ENCODE assay signal across 21 mouse cellular contexts in the genomic region with DNA sequence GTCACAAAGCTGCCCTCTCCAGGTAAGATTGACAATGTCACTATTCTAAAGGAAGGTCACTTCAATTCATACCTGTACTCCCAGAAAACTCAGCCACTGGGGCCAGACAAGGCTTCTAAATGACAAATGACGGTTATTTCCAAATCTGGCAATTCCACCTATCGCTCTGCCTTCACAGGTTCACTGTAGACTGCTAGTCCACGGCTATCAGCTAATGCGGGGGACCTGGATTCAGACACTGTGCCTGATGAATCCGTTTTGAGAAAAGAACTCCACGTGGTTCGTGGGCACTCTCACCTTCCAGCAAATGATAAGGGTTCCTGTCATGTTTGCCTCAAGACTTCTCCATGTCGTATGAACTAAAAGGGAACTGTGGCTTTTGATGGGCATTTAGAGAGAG. TPM values are rescaled to one million over a fixed set of nuclear protein-coding genes. Genes with fewer than 3 reads are reported as not detected.
DNase-seq lines count a peak whose midpoint lies in the region; ATAC-seq and TF ChIP-seq lines count a peak whose summit lies in the region.
"Had no signal": no experiment of that assay in that cellular context is flagged by ENCODE, and none has a peak within 500 bp of the region (broad histone marks: within the 10 kb centered on the region; RNA-seq: fewer than 3 reads in every experiment).

No protein-coding gene starts in this region.

- no peak for TF ChIP-seq CTCF in layer of hippocampus, adult 2 months (conservative IDR thresholded peaks at IDR 0.05)
- TF ChIP-seq CTCF in testis, adult 2 months (IDR thresholded peaks at IDR 0.05; ENCODE audit: control insufficient read depth, insufficient read depth, insufficient replicate concordance, low read depth, low read length): no peak
- TF ChIP-seq CTCF in stomach, postnatal 0 days (IDR thresholded peaks at IDR 0.05; ENCODE audit: low read depth): 0 out of 2 replicates have a peak, but pooled peaks have one; percentile 20

- no peaks in the 10 kb centered on the region for H3K36me3 ChIP-seq in testis, adult 2 months (ENCODE audit: control insufficient read depth, insufficient read depth, low read length)
- H3K36me3 ChIP-seq in stomach, postnatal 0 days (ENCODE audit: control insufficient read depth, insufficient read depth, low read length): no peaks in the 10 kb centered on the region
- H3K36me3 ChIP-seq: embryonic facial prominence, embryonic 12.5 days; embryonic facial prominence, embryonic 15.5 days; hindbrain, embryonic 15.5 days had no signal

- H3K4me1 ChIP-seq in testis, adult 2 months (ENCODE audit: control insufficient read depth, insufficient read depth, low read length): peaks cover 17% of the 10 kb centered on the region
- no peaks in the 10 kb centered on the region for H3K4me1 ChIP-seq in stomach, postnatal 0 days (replicated peaks; ENCODE audit: control insufficient read depth, insufficient read depth)

- no peaks in the 10 kb centered on the region for H3K9me3 ChIP-seq in stomach, postnatal 0 days (ENCODE audit: control insufficient read depth, low read length)
- H3K9me3 ChIP-seq: embryonic facial prominence, embryonic 12.5 days; embryonic facial prominence, embryonic 15.5 days; hindbrain, embryonic 12.5 days; hindbrain, embryonic 15.5 days had no signal

- no peak overlapping the region for H3K9ac ChIP-seq in stomach, postnatal 0 days (ENCODE audit: low read length)
- H3K9ac ChIP-seq: embryonic facial prominence, embryonic 12.5 days; embryonic facial prominence, embryonic 15.5 days; forebrain, postnatal 0 days; hindbrain, embryonic 12.5 days; hindbrain, embryonic 15.5 days had no signal

- no peak overlapping the region for H3K4me2 ChIP-seq in stomach, postnatal 0 days (replicated peaks; ENCODE audit: low read depth)
- H3K4me2 ChIP-seq: embryonic facial prominence, embryonic 12.5 days; embryonic facial prominence, embryonic 15.5 days; heart, embryonic 11.5 days; hindbrain, embryonic 12.5 days; hindbrain, embryonic 15.5 days had no signal

- no peak overlapping the region; the same call in 1 of the 2 replicates for H3K4me3 ChIP-seq in layer of hippocampus, adult 2 months
- peak overlapping the region; percentile 31 for H3K4me3 ChIP-seq in testis, adult 2 months (ENCODE audit: control insufficient read depth, low read depth, low read length)
- H3K4me3 ChIP-seq in stomach, postnatal 0 days (ENCODE audit: low read depth, low read length): no peak overlapping the region
- H3K4me3 ChIP-seq: embryonic facial prominence, embryonic 12.5 days; embryonic facial prominence, embryonic 15.5 days; gastrocnemius, adult 2 months; hindbrain, embryonic 12.5 days; hindbrain, embryonic 15.5 days had no signal

- 81% methylated on average over 8 of the region's 8 CpGs for WGBS in stomach, postnatal 0 days

- peak overlapping the region; percentile 65 for H3K27ac ChIP-seq in layer of hippocampus, adult 2 months
- no peak overlapping the region for H3K27ac ChIP-seq in testis, adult 2 months (ENCODE audit: control insufficient read depth, insufficient read depth, low read depth, low read length)
- no peak overlapping the region for H3K27ac ChIP-seq in stomach, postnatal 0 days (replicated peaks)
- H3K27ac ChIP-seq: embryonic facial prominence, embryonic 12.5 days; embryonic facial prominence, embryonic 15.5 days; gastrocnemius, adult 2 months; hindbrain, embryonic 12.5 days; hindbrain, embryonic 15.5 days had no signal

- no peak for DNase-seq in layer of hippocampus, adult 2 months (ENCODE audit: low spot score in 2 of 2)
- DNase-seq in layer of hippocampus, adult 9-11 months: no peak
- DNase-seq in testis, postnatal 10 days (ENCODE audit: low spot score): no peak
- DNase-seq in stomach, postnatal 0 days (ENCODE audit: low spot score): no peak
- no peak for DNase-seq in spleen, adult 18-20 months
- DNase-seq: adrenal gland, adult 2 months; adrenal gland, postnatal 14 days; cerebellum, adult 11 months; cerebellum, adult 8-10 months; cerebellum, postnatal 10 days; forebrain, postnatal 0 days; gastrocnemius, adult 2 months; gastrocnemius, postnatal 14 days; heart, adult 11 months had no signal

- no peaks in the 10 kb centered on the region for H3K27me3 ChIP-seq in testis, adult 2 months (ENCODE audit: control insufficient read depth, insufficient read depth, low read length)
- 0 out of 2 replicates have a peak, but pooled peaks cover 2% of the 10 kb centered on the region for H3K27me3 ChIP-seq in stomach, postnatal 0 days (ENCODE audit: control insufficient read depth, insufficient read depth, low read length)
- H3K27me3 ChIP-seq: hindbrain, embryonic 15.5 days had no signal

- no peak for ATAC-seq in stomach, postnatal 0 days (ENCODE audit: low FRiP score, low TSS enrichment)
- ATAC-seq: forebrain, embryonic 14.5 days; forebrain, postnatal 0 days had no signal

- no peak for TF ChIP-seq EP300 in stomach, postnatal 0 days (optimal IDR thresholded peaks at IDR 0.05)

- TF ChIP-seq POLR2A in testis, adult 2 months (IDR thresholded peaks at IDR 0.05; ENCODE audit: control insufficient read depth, low read depth, low read length): no peak

RNA-seq across cellular contexts. Expression of a gene that starts 4.4 kb away (rescaled TPM):
- total RNA-seq in layer of hippocampus, adult 2 months (2021): 100 to 1,000 TPM; 236 to 246 TPM
- 1.2 TPM in 2 replicates for polyA plus RNA-seq in testis, adult 2 months (2012; rRNA removed)
- 1.6 and 2.0 TPM in 2 replicates for polyA plus RNA-seq in stomach, postnatal 0 days (2015; fragmentation: Nextera tagmentation; extraction: Ambion mirVana)
